In genomic region chr2:132055349-132055753, GRCm38 (mm10) we compare ENCODE assay signal across 21 mouse cellular contexts. TPM values are rescaled to one million over a fixed set of nuclear protein-coding genes. Genes with fewer than 3 reads are reported as not detected.
DNase-seq lines count a peak whose midpoint lies in the region; ATAC-seq and TF ChIP-seq lines count a peak whose summit lies in the region.
"Had no signal": no experiment of that assay in that cellular context is flagged by ENCODE, and none has a peak within 500 bp of the region (broad histone marks: within the 10 kb centered on the region; RNA-seq: fewer than 3 reads in every experiment).

No protein-coding gene starts in this region.

- no peak for DNase-seq in heart, adult 8-10 months (ENCODE audit: low spot score)
- peak; percentile 92 for DNase-seq in lung, embryonic 14.5 days
- DNase-seq in lung, postnatal 25 days (ENCODE audit: low spot score) = no peak
- DNase-seq in MN1 (ENCODE audit: low spot score) = peak; percentile 78
- peak; percentile 47 to 63 for DNase-seq in lung, postnatal 4 days
- DNase-seq in adrenal gland, adult (ENCODE audit: inconsistent age in 2 of 2, low spot score in 1 of 2) = no peak
- DNase-seq in embryo, embryonic 10 days (ENCODE audit: low spot score) = no peak
- DNase-seq: adrenal gland, adult 8-10 months; cerebellum, adult 9-10 months; gastrocnemius, postnatal 25 days; heart, postnatal 10 days; kidney, adult 11 months; right cerebral cortex, postnatal 25 days had no signal

- no peaks in the 10 kb centered on the region for H3K27me3 ChIP-seq in heart, embryonic 13.5 days (replicated peaks)
- no peaks in the 10 kb centered on the region for H3K27me3 ChIP-seq in lung, embryonic 14.5 days (ENCODE audit: insufficient read depth, low read length)
- H3K27me3 ChIP-seq: embryonic facial prominence, embryonic 13.5 days; forebrain, embryonic 15.5 days; limb, embryonic 15.5 days had no signal

- no peaks in the 10 kb centered on the region for H3K9me3 ChIP-seq in heart, embryonic 13.5 days
- no peaks in the 10 kb centered on the region for H3K9me3 ChIP-seq in lung, embryonic 14.5 days (ENCODE audit: low read depth, low read length)
- H3K9me3 ChIP-seq: embryonic facial prominence, embryonic 13.5 days; forebrain, embryonic 15.5 days; G1E; limb, embryonic 15.5 days; midbrain, embryonic 10.5 days had no signal

- no peak; the same call in 1 of the 2 replicates for ATAC-seq in heart, embryonic 13.5 days (ENCODE audit: extremely low read depth, insufficient number of reproducible peaks, low FRiP score, low TSS enrichment)
- ATAC-seq in lung, embryonic 14.5 days (ENCODE audit: insufficient read depth) = peak; percentile 93
- ATAC-seq: forebrain, embryonic 15.5 days had no signal

- WGBS in heart, embryonic 13.5 days = 21% methylated on average over 8 of the region's 8 CpGs
- 31% methylated on average over 8 of the region's 8 CpGs for WGBS in lung, embryonic 14.5 days

- TF ChIP-seq CTCF in lung, embryonic 14.5 days (IDR thresholded peaks at IDR 0.05; ENCODE audit: low read depth) = no peak

- H3K27ac ChIP-seq in heart, embryonic 13.5 days (replicated peaks) = peak overlapping the region; percentile 39
- H3K27ac ChIP-seq in lung, embryonic 14.5 days (ENCODE audit: low read depth) = peak overlapping the region; percentile 60; the same call in 1 of the 2 replicates
- H3K27ac ChIP-seq: embryonic facial prominence, embryonic 13.5 days; forebrain, embryonic 15.5 days; hindbrain, embryonic 14.5 days; kidney, postnatal 0 days; limb, embryonic 15.5 days; midbrain, embryonic 10.5 days had no signal

- H3K4me3 ChIP-seq in heart, embryonic 13.5 days = no peak overlapping the region
- H3K4me3 ChIP-seq in lung, embryonic 14.5 days (ENCODE audit: low read depth, low read length) = no peak overlapping the region
- H3K4me3 ChIP-seq: embryonic facial prominence, embryonic 13.5 days; forebrain, embryonic 15.5 days; limb, embryonic 15.5 days; midbrain, embryonic 10.5 days had no signal

- H3K4me1 ChIP-seq in heart, embryonic 13.5 days = peaks cover 21% of the 10 kb centered on the region
- peaks cover 7% of the 10 kb centered on the region; the same call in 1 of the 2 replicates for H3K4me1 ChIP-seq in lung, embryonic 14.5 days (ENCODE audit: insufficient read depth)
- H3K4me1 ChIP-seq: embryonic facial prominence, embryonic 13.5 days; forebrain, embryonic 15.5 days; limb, embryonic 15.5 days; midbrain, embryonic 10.5 days had no signal

- peaks cover 46% of the 10 kb centered on the region for H3K36me3 ChIP-seq in heart, embryonic 13.5 days
- peaks cover 20% of the 10 kb centered on the region for H3K36me3 ChIP-seq in lung, embryonic 14.5 days (ENCODE audit: insufficient read depth)

- peak overlapping the region; percentile 29; the same call in 1 of the 2 replicates for H3K4me2 ChIP-seq in heart, embryonic 13.5 days
- peak overlapping the region; percentile 7; the same call in 1 of the 2 replicates for H3K4me2 ChIP-seq in lung, embryonic 14.5 days
- H3K4me2 ChIP-seq: embryonic facial prominence, embryonic 13.5 days; forebrain, embryonic 15.5 days; hindbrain, embryonic 14.5 days; limb, embryonic 15.5 days had no signal

- no peak overlapping the region for H3K9ac ChIP-seq in heart, embryonic 13.5 days
- no peak overlapping the region for H3K9ac ChIP-seq in lung, embryonic 14.5 days
- H3K9ac ChIP-seq: embryonic facial prominence, embryonic 13.5 days; forebrain, embryonic 15.5 days; hindbrain, embryonic 14.5 days; limb, embryonic 15.5 days had no signal

RNA-seq across cellular contexts. Expression of gene Rassf2, which starts 25.3 kb away (rescaled TPM):
- polyA plus RNA-seq in heart, embryonic 13.5 days (2015; fragmentation: Nextera tagmentation; extraction: Ambion mirVana) = 5.5 and 5.8 TPM in 2 replicates
- total RNA-seq in heart, adult 8-10 months (2022) = 1 to 10 TPM; 4.1 to 7.7 (median 6.6) TPM
- 15.8 and 15.9 TPM in 2 replicates for polyA plus RNA-seq in lung, embryonic 14.5 days (2014; fragmentation: Nextera tagmentation; extraction: Ambion mirVana)

Comparison
In these comparisons a context has a peak if more than half of its experiments do, and no peak if none do; other contexts are left out.
1. DNase-seq: peak in lung, embryonic 14.5 days (single experiment), MN1 (single experiment) and lung, postnatal 4 days (2 of 2); none in heart, adult 8-10 months (single experiment), lung, postnatal 25 days (single experiment), adrenal gland, adult (0 of 2) and embryo, embryonic 10 days (single experiment).